Mouse (Mus musculus) forebrain, embryonic 11.5 days (tissue): ENCODE measurements around the gene Madcam1. TPM values are rescaled to one million over a fixed set of nuclear protein-coding genes. Genes with fewer than 3 reads are reported as not detected.

Experiments used
- ATAC-seq: fragments of 200-750 bp; cut with Nextera tagmentation; replicated peaks from 2 replicates; pipeline ENCODE4 v1.8.0; 2017; ENCODE audit warnings: moderate TSS enrichment; ENCODE audit not compliant: low FRiP score
- DNase-seq: peaks from one replicate; pipeline ENCODE4 v3.0.0-alpha.2; 2017; ENCODE audit warnings: low spot score
- H3K27ac ChIP-seq: fragments of 300-500 bp; sonication (generic); 2 replicates; pipeline ENCODE4 v1.5.1; 2014; ENCODE audit warnings: low read depth, low read length
- H3K27me3 ChIP-seq: fragments of 300-500 bp; sonication (generic); 2 replicates; pipeline ENCODE4 v1.6.1; 2014; ENCODE audit warnings: mild to moderate bottlenecking, low read length, mixed read lengths; ENCODE audit not compliant: control insufficient read depth, insufficient read depth
- H3K36me3 ChIP-seq: fragments of 300-500 bp; sonication (generic); 2 replicates; pipeline ENCODE4 v1.6.1; 2014; ENCODE audit warnings: mild to moderate bottlenecking, low read length, moderate library complexity, mixed read lengths; ENCODE audit not compliant: control insufficient read depth, insufficient read depth
- H3K4me1 ChIP-seq: fragments of 300-500 bp; sonication (generic); replicated peaks from 2 replicates; pipeline ENCODE4 v1.6.1; 2014; ENCODE audit warnings: low read length, mixed read lengths; ENCODE audit not compliant: control insufficient read depth, insufficient read depth
- H3K4me2 ChIP-seq: fragments of 300-500 bp; sonication (generic); 2 replicates; pipeline ENCODE4 v1.6.1; 2014; ENCODE audit warnings: low read depth, mild to moderate bottlenecking, low read length, moderate library complexity, mixed read lengths; ENCODE audit not compliant: severe bottlenecking
- H3K4me3 ChIP-seq: fragments of 300-500 bp; sonication (generic); 2 replicates; pipeline ENCODE4 v1.5.1; 2014; ENCODE audit warnings: low read depth, low read length
- H3K9ac ChIP-seq: fragments of 300-500 bp; sonication (generic); 2 replicates; pipeline ENCODE4 v1.6.1; 2014; ENCODE audit warnings: low read length
- H3K9me3 ChIP-seq: fragments of 300-500 bp; sonication (generic); 2 replicates; pipeline ENCODE4 v1.6.1; 2016; ENCODE audit warnings: low read length, mixed read lengths; ENCODE audit not compliant: control insufficient read depth
- WGBS: fragments of 180-500 bp; shearing (Covaris S2); extraction: QIAGEN DNeasy Blood & Tissue Kit; methylation state at CpG from one replicate; pipeline ENCODE4 v1.1.7; 2014; 5-methylcytosine and 5-hydroxymethylcytosine counted together
- polyA plus RNA-seq: library from polyadenylated mRNA; unstranded; fragments of >200 nt; fragmentation: Nextera tagmentation; extraction: Ambion mirVana; gene quantifications from 2 replicates; pipeline ENCODE4 v1.2.1, GENCODE M21; 2014

Madcam1 gene
- polyA plus RNA-seq, 1 experiment from 2014 or later, result 0.83 TPM

DNA sequence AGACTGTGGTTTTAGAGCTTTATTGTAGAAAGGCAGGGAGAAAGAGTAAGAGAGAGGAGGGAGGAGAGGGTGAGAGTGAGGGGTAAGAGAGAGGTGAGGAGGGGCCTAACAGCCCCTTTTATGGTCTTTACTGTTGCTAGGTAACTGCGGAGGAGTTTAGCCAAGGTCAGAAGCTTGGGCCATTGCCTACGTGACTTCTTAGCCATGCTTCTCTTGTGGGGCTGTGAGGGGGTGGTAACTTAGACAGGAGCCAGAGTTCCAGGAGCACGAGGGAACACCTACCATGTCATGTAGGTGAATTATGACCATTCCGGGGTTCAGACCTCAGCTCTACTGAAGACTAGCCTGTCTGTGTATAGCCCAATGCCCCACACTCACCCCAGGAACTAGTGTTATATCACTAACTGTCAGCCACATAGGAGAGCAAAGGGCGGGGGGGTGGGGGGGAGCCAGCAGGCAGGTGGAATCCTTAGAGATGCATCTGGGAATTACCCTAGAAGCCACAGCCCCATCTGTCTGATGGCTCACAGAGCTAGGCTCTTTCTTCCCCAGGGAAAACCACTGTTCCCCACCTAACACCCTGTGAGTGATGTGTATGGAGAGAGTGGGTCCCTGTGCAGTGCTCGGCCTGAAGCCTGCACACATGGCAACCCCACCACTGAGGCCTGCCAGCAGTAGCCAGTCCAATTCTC, 7.2 kb downstream of the Madcam1 start:
- 74% methylated on average over 6 of the region's 6 CpGs for WGBS
- Histone ChIP-seq H3K9me3 (no peaks in the 10 kb centered on the region), H3K36me3 (no peaks in the 10 kb centered on the region; the same call in 1 of the 2 replicates), H3K27ac (no peak overlapping the region), H3K4me2 (no peak overlapping the region), H3K27me3 (no peaks in the 10 kb centered on the region), H3K4me1 (peaks cover 13% of the 10 kb centered on the region), H3K9ac (no peak overlapping the region), H3K4me3 (no peak overlapping the region)
- no peak for ATAC-seq
- DNase-seq, result no peak

DNA sequence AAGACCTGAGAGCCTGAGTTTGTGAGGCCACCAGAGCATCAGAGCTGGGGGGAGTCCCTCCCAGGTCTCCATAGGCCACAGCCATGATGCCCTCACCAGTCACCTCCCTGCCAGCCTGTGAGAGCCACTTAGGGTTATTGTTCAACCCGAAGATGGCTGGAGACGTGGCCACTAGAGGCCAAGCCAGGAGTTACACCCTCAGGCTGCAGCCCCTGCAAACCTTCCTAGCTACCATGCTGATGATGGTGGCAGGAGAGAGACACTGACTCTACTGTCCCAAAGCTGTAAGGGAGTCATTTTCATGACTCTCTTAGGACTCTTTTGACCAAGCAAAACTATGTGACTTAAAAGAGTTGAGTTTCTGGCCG, 7.7 kb downstream of the Madcam1 start:
- DNase-seq, result no peak
- Histone ChIP-seq H3K36me3 (no peaks in the 10 kb centered on the region; the same call in 1 of the 2 replicates), H3K4me2 (no peak overlapping the region), H3K9ac (no peak overlapping the region), H3K9me3 (no peaks in the 10 kb centered on the region), H3K4me1 (peaks cover 13% of the 10 kb centered on the region), H3K4me3 (no peak overlapping the region), H3K27ac (no peak overlapping the region), H3K27me3 (no peaks in the 10 kb centered on the region)
- 52% methylated on average over 3 of the region's 3 CpGs for WGBS
- no peak for ATAC-seq

DNA sequence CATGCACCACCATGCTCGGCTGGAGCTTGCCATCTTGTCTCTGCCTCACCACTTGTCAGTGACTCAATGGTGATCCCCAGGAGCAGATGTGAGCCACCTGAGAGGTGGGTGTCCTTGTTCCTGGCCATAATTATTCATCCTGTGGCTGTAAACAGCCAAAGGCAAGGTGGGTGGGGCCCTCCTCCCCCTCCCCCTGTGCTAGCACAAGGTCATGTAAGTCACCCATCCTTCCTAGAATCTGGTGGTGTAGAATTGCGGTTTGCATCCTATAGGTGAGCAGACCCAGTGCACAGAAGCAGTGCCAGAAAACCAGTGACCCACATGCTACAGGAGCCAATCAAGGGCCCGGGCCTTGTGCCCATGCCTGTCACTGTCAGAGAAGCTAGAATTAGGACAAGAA, 8.7 kb downstream of the Madcam1 start:
- H3K4me3 ChIP-seq, result no peak overlapping the region
- whole genome bisulfite sequencing, result 87% methylated on average over 3 of the region's 3 CpGs
- no peak for ATAC-seq

DNA sequence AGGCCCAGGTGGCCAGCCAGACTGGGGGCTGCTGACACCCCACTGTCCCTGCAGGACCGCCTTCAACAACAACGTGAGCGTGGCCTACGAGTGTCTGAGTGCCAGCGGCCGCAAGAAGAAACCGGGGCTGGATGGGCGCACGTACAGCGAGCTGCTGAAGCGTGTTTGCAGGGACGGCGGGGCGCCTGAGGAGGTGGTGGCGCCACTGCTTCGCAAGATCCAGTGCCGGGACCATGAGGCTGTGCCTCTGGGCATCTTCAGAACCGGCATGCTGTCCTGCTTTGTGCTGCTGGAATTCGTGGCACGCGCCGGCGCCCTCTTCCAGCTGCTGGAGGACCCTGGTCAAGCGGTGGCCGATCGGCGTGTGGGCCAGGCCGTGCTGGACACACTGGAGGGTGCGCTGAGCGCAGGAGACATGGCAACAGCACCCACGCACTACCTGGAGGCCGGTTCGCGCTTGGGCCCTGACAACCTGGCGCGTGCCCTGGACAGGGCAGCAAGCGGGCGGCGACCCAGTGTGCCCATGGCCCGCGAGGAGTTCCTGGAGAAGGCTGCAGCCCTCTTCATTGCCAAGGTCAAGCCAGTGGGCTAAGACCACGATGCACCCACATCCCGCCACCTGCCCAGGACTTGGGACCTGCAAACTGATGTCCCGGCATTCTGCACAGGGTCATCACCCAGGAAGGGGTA, 11.1 kb downstream of the Madcam1 start:
- Histone ChIP-seq H3K9ac (no peak overlapping the region), H3K4me2 (no peak overlapping the region), H3K27me3 (no peaks in the 10 kb centered on the region), H3K9me3 (no peaks in the 10 kb centered on the region), H3K4me3 (no peak overlapping the region), H3K27ac (no peak overlapping the region), H3K36me3 (no peaks in the 10 kb centered on the region; the same call in 1 of the 2 replicates), H3K4me1 (peaks cover 5% of the 10 kb centered on the region)
- 58% methylated on average over 44 of the region's 44 CpGs for WGBS
- DNase-seq (no peak), ATAC-seq (no peak)

More for the DNA sequence above, 8.7 kb downstream of the Madcam1 start:
- H3K9me3 ChIP-seq, result no peaks in the 10 kb centered on the region
- no peak overlapping the region for H3K27ac ChIP-seq
- no peaks in the 10 kb centered on the region; the same call in 1 of the 2 replicates for H3K36me3 ChIP-seq
- H3K4me1 ChIP-seq, result peaks cover 13% of the 10 kb centered on the region
- DNase-seq, result no peak
- no peak overlapping the region for H3K9ac ChIP-seq
- no peaks in the 10 kb centered on the region for H3K27me3 ChIP-seq
- H3K4me2 ChIP-seq, result no peak overlapping the region

DNA sequence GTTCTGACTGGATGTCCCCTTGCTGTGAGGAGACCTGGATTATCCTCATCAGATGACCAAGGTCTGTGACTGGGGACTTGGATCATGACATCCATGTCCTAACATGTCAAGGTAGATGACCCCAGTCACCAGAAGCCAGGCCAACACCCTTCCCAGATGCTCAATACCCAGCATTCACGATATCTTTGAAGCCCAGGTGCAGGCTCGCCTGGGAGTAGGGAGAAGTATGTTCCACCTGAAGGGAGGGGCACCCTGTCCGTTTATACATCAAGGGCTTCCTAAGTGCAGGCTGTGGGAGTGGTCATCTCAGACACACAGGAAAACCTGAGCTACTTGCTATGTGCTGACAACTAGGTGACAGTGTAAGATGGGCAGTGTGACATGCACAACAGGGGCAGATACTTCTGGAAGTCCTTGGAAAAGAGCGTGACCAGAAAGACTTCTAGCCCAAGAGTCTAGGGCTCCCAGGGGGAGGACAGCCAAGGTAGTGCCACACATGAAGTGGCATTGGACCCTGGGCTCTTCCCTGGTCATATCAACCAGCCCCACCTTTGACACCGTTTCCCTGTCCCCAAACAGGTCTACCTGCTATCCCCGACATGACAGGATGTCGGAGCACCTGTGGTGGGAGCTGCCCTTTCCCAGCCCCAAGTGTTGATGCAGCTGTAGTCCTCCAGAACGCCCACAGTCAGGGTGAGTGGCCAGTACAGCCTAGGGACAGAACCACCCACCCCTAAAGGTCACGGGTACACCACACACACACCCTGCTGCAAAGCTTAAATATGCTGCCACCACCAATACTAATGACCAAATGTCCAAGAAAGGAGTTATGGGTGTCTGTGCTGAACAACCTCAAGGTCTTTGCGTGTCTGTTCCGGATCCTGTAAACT, 16.5 kb downstream of the Madcam1 start:
- DNase-seq (no peak), ATAC-seq (peak; percentile 51)
- H3K4me2 ChIP-seq, result peak overlapping the region; percentile 59
- no peaks in the 10 kb centered on the region for H3K27me3 ChIP-seq
- H3K4me1 ChIP-seq, result peaks cover 14% of the 10 kb centered on the region
- H3K4me3 ChIP-seq, result peak overlapping the region; percentile 71
- 41% methylated on average over 11 of the region's 11 CpGs for whole genome bisulfite sequencing
- peak overlapping the region; percentile 43 for H3K9ac ChIP-seq
- H3K9me3 ChIP-seq, result no peaks in the 10 kb centered on the region
- H3K36me3 ChIP-seq, result no peaks in the 10 kb centered on the region; the same call in 1 of the 2 replicates
- H3K27ac ChIP-seq, result peak overlapping the region; percentile 77; the same call in 1 of the 2 replicates

DNA sequence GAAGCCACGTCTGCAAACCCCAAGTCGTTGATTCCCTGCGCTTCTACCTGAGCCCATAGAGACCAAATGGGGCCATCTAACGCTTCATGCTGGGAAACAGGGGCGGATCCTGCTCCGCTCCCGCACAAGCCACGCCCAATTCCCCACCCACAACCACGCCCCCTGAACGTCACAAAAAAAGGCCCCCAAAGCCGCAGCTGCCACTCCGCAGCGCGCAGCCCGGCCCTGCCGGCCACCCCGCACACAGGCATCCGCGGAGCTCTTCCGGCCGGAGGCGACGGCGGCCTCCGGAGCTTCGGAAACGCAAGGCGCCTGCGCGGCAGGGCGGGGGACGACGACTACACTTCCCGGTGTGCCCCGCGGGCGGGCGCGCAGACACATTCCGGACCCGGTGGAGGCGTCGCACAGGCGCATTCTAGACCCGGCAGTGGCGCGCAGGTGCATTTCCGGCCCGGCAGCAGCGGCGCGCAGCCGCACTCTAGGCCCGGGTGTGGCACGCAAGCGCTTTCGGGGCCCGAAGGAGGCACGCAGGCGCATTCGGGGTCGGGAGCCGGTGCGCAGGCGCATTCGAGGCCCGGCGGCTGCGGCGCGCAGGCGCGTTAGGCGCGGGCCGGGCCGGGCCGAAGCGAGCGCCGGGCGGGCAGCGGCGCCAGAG, 17.4 kb downstream of the Madcam1 start, which contains the start of gene Cdc34:
Gene Cdc34, plus strand, starts transcription at position 605 of the 655 bp plus-strand sequence.
- WGBS, result under 1% methylated on average over 84 of the region's 84 CpGs
- DNase-seq, result peak; percentile 100
- Histone ChIP-seq H3K4me1 (peaks cover 14% of the 10 kb centered on the region), H3K4me3 (peak within 1 kb of the TSS; percentile 71), H3K4me2 (peak within 1 kb of the TSS; percentile 92), H3K27me3 (no peaks in the 10 kb centered on the region), H3K36me3 (peaks cover 4% of the 10 kb centered on the region; the same call in 1 of the 2 replicates), H3K9ac (peak within 1 kb of the TSS; percentile 76), H3K27ac (peak within 1 kb of the TSS; percentile 77), H3K9me3 (no peaks in the 10 kb centered on the region)
- ATAC-seq, result peak; percentile 95

DNA sequence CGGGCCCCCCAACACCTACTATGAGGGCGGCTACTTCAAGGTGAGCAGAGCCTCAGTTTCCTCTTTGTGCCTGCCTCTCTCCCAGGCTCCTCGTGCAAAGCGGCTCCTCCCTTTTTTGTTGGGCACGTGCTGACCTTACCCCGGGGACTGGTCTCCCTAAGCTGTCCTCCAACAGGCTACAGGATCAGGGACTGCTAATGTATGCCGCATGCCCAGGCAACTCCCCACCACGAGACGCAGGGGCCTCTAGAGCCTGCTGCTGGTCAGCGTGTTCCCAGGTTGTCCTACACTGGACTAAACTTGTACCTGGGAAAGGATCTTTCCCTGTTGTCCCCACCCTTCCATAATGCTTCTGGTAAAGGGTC, 18.2 kb downstream of the Madcam1 start:
- Histone ChIP-seq H3K4me1 (peaks cover 14% of the 10 kb centered on the region), H3K9me3 (no peaks in the 10 kb centered on the region), H3K36me3 (peaks cover 5% of the 10 kb centered on the region; the same call in 1 of the 2 replicates), H3K4me3 (peak overlapping the region; percentile 71), H3K9ac (peak overlapping the region; percentile 76), H3K4me2 (peak overlapping the region; percentile 92), H3K27me3 (no peaks in the 10 kb centered on the region), H3K27ac (no peak overlapping the region)
- WGBS, result 3% methylated on average over 10 of the region's 10 CpGs
- DNase-seq (peak; percentile 70), ATAC-seq (peak; percentile 9; the same call in 1 of the 2 replicates)
